ENCODE assay signal across 9 mouse cellular contexts in genomic region chr3:108591530-108592522, GRCm38 (mm10). TPM values are rescaled to one million over a fixed set of nuclear protein-coding genes. Genes with fewer than 3 reads are reported as not detected.
DNase-seq lines count a peak whose midpoint lies in the region; ATAC-seq lines count a peak whose summit lies in the region.
"Had no signal": no experiment of that assay in that cellular context is flagged by ENCODE, and none has a peak within 500 bp of the region (broad histone marks: within the 10 kb centered on the region; RNA-seq: fewer than 3 reads in every experiment).

No protein-coding gene starts in this region.

- peaks cover 8% of the 10 kb centered on the region for H3K4me1 ChIP-seq in kidney, embryonic 16.5 days (ENCODE audit: insufficient read depth, low read length)
- H3K4me1 ChIP-seq in limb, embryonic 13.5 days: peaks cover 15% of the 10 kb centered on the region
- H3K4me1 ChIP-seq in neural tube, embryonic 14.5 days (ENCODE audit: control insufficient read depth, insufficient read depth, low read length): peaks cover 3% of the 10 kb centered on the region; the same call in 1 of the 2 replicates

- H3K9me3 ChIP-seq in kidney, embryonic 16.5 days (ENCODE audit: low read length): no peaks in the 10 kb centered on the region
- H3K9me3 ChIP-seq in limb, embryonic 13.5 days: no peaks in the 10 kb centered on the region
- no peaks in the 10 kb centered on the region for H3K9me3 ChIP-seq in neural tube, embryonic 14.5 days (ENCODE audit: control insufficient read depth, low read length)

- peak overlapping the region; percentile 99 for H3K4me2 ChIP-seq in kidney, embryonic 16.5 days (replicated peaks; ENCODE audit: low read depth, low read length)
- H3K4me2 ChIP-seq in limb, embryonic 13.5 days (replicated peaks): peak overlapping the region; percentile 97
- H3K4me2 ChIP-seq in neural tube, embryonic 14.5 days (ENCODE audit: low read depth, low read length): peak overlapping the region; percentile 71

- H3K9ac ChIP-seq in kidney, embryonic 16.5 days (replicated peaks; ENCODE audit: low read length): peak overlapping the region; percentile 78
- peak overlapping the region; percentile 75 for H3K9ac ChIP-seq in limb, embryonic 13.5 days
- H3K9ac ChIP-seq in neural tube, embryonic 14.5 days (replicated peaks; ENCODE audit: low read depth, low read length): peak overlapping the region; percentile 92

- peak; percentile 85; the same call in 1 of the 2 replicates for ATAC-seq in kidney, embryonic 16.5 days (ENCODE audit: low FRiP score, low TSS enrichment)
- peak; percentile 54 for ATAC-seq in erythroblast, adult 5-6 weeks (replicated peaks; ENCODE audit: low FRiP score, poor library complexity, severe bottlenecking)
- ATAC-seq in limb, embryonic 13.5 days (ENCODE audit: low FRiP score, low read depth): peak; percentile 83
- peak; percentile 84 for ATAC-seq in neural tube, embryonic 14.5 days (ENCODE audit: low read depth)

- no peaks in the 10 kb centered on the region for H3K36me3 ChIP-seq in kidney, embryonic 16.5 days (ENCODE audit: insufficient read depth, low read length)
- H3K36me3 ChIP-seq in limb, embryonic 13.5 days: no peaks in the 10 kb centered on the region
- no peaks in the 10 kb centered on the region for H3K36me3 ChIP-seq in neural tube, embryonic 14.5 days (ENCODE audit: control insufficient read depth, insufficient read depth, low read length)

- peak overlapping the region; percentile 75 for H3K27ac ChIP-seq in kidney, embryonic 16.5 days (ENCODE audit: low read length)
- no peak overlapping the region for H3K27ac ChIP-seq in limb, embryonic 13.5 days
- peak overlapping the region; percentile 93 for H3K27ac ChIP-seq in neural tube, embryonic 14.5 days (ENCODE audit: low read depth, low read length)

- DNase-seq in kidney, adult 11 months: no peak
- peak; percentile 36 for DNase-seq in Muller cell, postnatal 12 days (ENCODE audit: inconsistent ontology term)
- DNase-seq in ovary, adult 18-20 months (ENCODE audit: low spot score): no peak
- DNase-seq in testis, postnatal 10 days (ENCODE audit: low spot score): no peak

- under 1% methylated on average over 59 of the region's 61 CpGs for WGBS in kidney, embryonic 16.5 days
- under 1% methylated on average over 60 of the region's 61 CpGs for WGBS in limb, embryonic 13.5 days
- under 1% methylated on average over 59 of the region's 61 CpGs for WGBS in neural tube, embryonic 14.5 days

- peak overlapping the region; percentile 99 for H3K4me3 ChIP-seq in kidney, embryonic 16.5 days (ENCODE audit: low read length)
- H3K4me3 ChIP-seq in limb, embryonic 13.5 days: peak overlapping the region; percentile 72
- peak overlapping the region; percentile 95 for H3K4me3 ChIP-seq in neural tube, embryonic 14.5 days (ENCODE audit: low read depth, low read length)

- no peaks in the 10 kb centered on the region for H3K27me3 ChIP-seq in kidney, embryonic 16.5 days (ENCODE audit: insufficient read depth, low read length)
- H3K27me3 ChIP-seq in limb, embryonic 13.5 days: no peaks in the 10 kb centered on the region
- H3K27me3 ChIP-seq in neural tube, embryonic 14.5 days (ENCODE audit: control insufficient read depth, insufficient read depth, low read length): no peaks in the 10 kb centered on the region

RNA-seq across cellular contexts. Expression of gene Wdr47, which starts 0.7 kb away (rescaled TPM):
- polyA plus RNA-seq in kidney, embryonic 16.5 days (2015; fragmentation: Nextera tagmentation; extraction: Ambion mirVana): 8.9 and 10.6 TPM in 2 replicates
- 2.5 and 3.3 TPM in 2 replicates for total RNA-seq in erythroblast, adult 5-6 weeks (2015; ENCODE audit: low replicate concordance)
- 2.0 and 2.6 TPM in 2 replicates for total RNA-seq in erythroblast, adult 5-6 weeks (2017; ENCODE audit: low replicate concordance)
- polyA plus RNA-seq in limb, embryonic 13.5 days (2015; fragmentation: Nextera tagmentation; extraction: Ambion mirVana): 12.4 and 12.6 TPM in 2 replicates
- 113 and 114 TPM in 2 replicates for polyA plus RNA-seq in neural tube, embryonic 14.5 days (2014; fragmentation: Nextera tagmentation; extraction: Ambion mirVana)

RNA-seq across cellular contexts. Expression of gene Taf13, which starts 20.3 kb away (rescaled TPM):
- polyA plus RNA-seq in kidney, embryonic 16.5 days (2015; fragmentation: Nextera tagmentation; extraction: Ambion mirVana): 34.0 and 35.6 TPM in 2 replicates
- total RNA-seq in erythroblast, adult 5-6 weeks (2015; ENCODE audit: low replicate concordance): 2.9 and 3.5 TPM in 2 replicates
- total RNA-seq in erythroblast, adult 5-6 weeks (2017; ENCODE audit: low replicate concordance): 4.7 and 14.1 TPM in 2 replicates
- 42.1 and 42.3 TPM in 2 replicates for polyA plus RNA-seq in limb, embryonic 13.5 days (2015; fragmentation: Nextera tagmentation; extraction: Ambion mirVana)
- 42.0 and 56.9 TPM in 2 replicates for polyA plus RNA-seq in neural tube, embryonic 14.5 days (2014; fragmentation: Nextera tagmentation; extraction: Ambion mirVana)

RNA-seq across cellular contexts. Expression of gene Tmem167b, which starts 29.6 kb away (rescaled TPM):
- polyA plus RNA-seq in kidney, embryonic 16.5 days (2015; fragmentation: Nextera tagmentation; extraction: Ambion mirVana): 38.0 and 38.4 TPM in 2 replicates
- total RNA-seq in erythroblast, adult 5-6 weeks (2015; ENCODE audit: low replicate concordance): 3.8 and 4.8 TPM in 2 replicates
- 18.3 and 21.7 TPM in 2 replicates for total RNA-seq in erythroblast, adult 5-6 weeks (2017; ENCODE audit: low replicate concordance)
- polyA plus RNA-seq in limb, embryonic 13.5 days (2015; fragmentation: Nextera tagmentation; extraction: Ambion mirVana): 46.4 and 47.8 TPM in 2 replicates
- 47.1 and 57.8 TPM in 2 replicates for polyA plus RNA-seq in neural tube, embryonic 14.5 days (2014; fragmentation: Nextera tagmentation; extraction: Ambion mirVana)

RNA-seq across cellular contexts. Expression of gene 5330417C22Rik, which starts 55.5 kb away (rescaled TPM):
- polyA plus RNA-seq in kidney, embryonic 16.5 days (2015; fragmentation: Nextera tagmentation; extraction: Ambion mirVana): 1.4 TPM in 2 replicates
- total RNA-seq in erythroblast, adult 5-6 weeks (2015; ENCODE audit: low replicate concordance): not detected in 2 replicates
- total RNA-seq in erythroblast, adult 5-6 weeks (2017; ENCODE audit: low replicate concordance): not detected in 2 replicates
- 0.66 and 1.0 TPM in 2 replicates for polyA plus RNA-seq in limb, embryonic 13.5 days (2015; fragmentation: Nextera tagmentation; extraction: Ambion mirVana)
- polyA plus RNA-seq in neural tube, embryonic 14.5 days (2014; fragmentation: Nextera tagmentation; extraction: Ambion mirVana): 13.9 and 22.1 TPM in 2 replicates

RNA-seq across cellular contexts. Expression of gene 1700013F07Rik, which starts 57.9 kb away (rescaled TPM):
- 0.37 and 0.41 TPM in 2 replicates for polyA plus RNA-seq in kidney, embryonic 16.5 days (2015; fragmentation: Nextera tagmentation; extraction: Ambion mirVana)
- total RNA-seq in erythroblast, adult 5-6 weeks (2015; ENCODE audit: low replicate concordance): not detected in 2 replicates
- total RNA-seq in erythroblast, adult 5-6 weeks (2017; ENCODE audit: low replicate concordance): not detected in 2 replicates
- polyA plus RNA-seq in limb, embryonic 13.5 days (2015; fragmentation: Nextera tagmentation; extraction: Ambion mirVana): not detected in 2 replicates
- polyA plus RNA-seq in neural tube, embryonic 14.5 days (2014; fragmentation: Nextera tagmentation; extraction: Ambion mirVana): 1.8 TPM in 1 of 2 replicates, not detected in the other
- total RNA-seq: adrenal gland, postnatal 4 days had no signal
